Mouse (Mus musculus) forebrain, embryonic 11.5 days (tissue): Measurements from ENCODE around the gene Eif2b5. TPM values are rescaled to one million over a fixed set of nuclear protein-coding genes. Genes with fewer than 3 reads are reported as not detected.
"Not testable (repeated sequence)": the region's sequence is repeated elsewhere in the genome, so short reads cannot be mapped to it uniquely, and the experiment has no call there.

Experiments used
- ATAC-seq: fragments of 200-750 bp; cut with Nextera tagmentation; replicated peaks from 2 replicates; pipeline ENCODE4 v1.8.0; 2017; ENCODE audit warnings: moderate TSS enrichment; ENCODE audit not compliant: low FRiP score
- DNase-seq: peaks from one replicate; pipeline ENCODE4 v3.0.0-alpha.2; 2017; ENCODE audit warnings: low spot score
- H3K27ac ChIP-seq: fragments of 300-500 bp; sonication (generic); 2 replicates; pipeline ENCODE4 v1.5.1; 2014; ENCODE audit warnings: low read depth, low read length
- H3K27me3 ChIP-seq: fragments of 300-500 bp; sonication (generic); 2 replicates; pipeline ENCODE4 v1.6.1; 2014; ENCODE audit warnings: mild to moderate bottlenecking, low read length, mixed read lengths; ENCODE audit not compliant: control insufficient read depth, insufficient read depth
- H3K36me3 ChIP-seq: fragments of 300-500 bp; sonication (generic); 2 replicates; pipeline ENCODE4 v1.6.1; 2014; ENCODE audit warnings: mild to moderate bottlenecking, low read length, moderate library complexity, mixed read lengths; ENCODE audit not compliant: control insufficient read depth, insufficient read depth
- H3K4me1 ChIP-seq: fragments of 300-500 bp; sonication (generic); replicated peaks from 2 replicates; pipeline ENCODE4 v1.6.1; 2014; ENCODE audit warnings: low read length, mixed read lengths; ENCODE audit not compliant: control insufficient read depth, insufficient read depth
- H3K4me2 ChIP-seq: fragments of 300-500 bp; sonication (generic); 2 replicates; pipeline ENCODE4 v1.6.1; 2014; ENCODE audit warnings: low read depth, mild to moderate bottlenecking, low read length, moderate library complexity, mixed read lengths; ENCODE audit not compliant: severe bottlenecking
- H3K4me3 ChIP-seq: fragments of 300-500 bp; sonication (generic); 2 replicates; pipeline ENCODE4 v1.5.1; 2014; ENCODE audit warnings: low read depth, low read length
- H3K9ac ChIP-seq: fragments of 300-500 bp; sonication (generic); 2 replicates; pipeline ENCODE4 v1.6.1; 2014; ENCODE audit warnings: low read length
- H3K9me3 ChIP-seq: fragments of 300-500 bp; sonication (generic); 2 replicates; pipeline ENCODE4 v1.6.1; 2016; ENCODE audit warnings: low read length, mixed read lengths; ENCODE audit not compliant: control insufficient read depth
- WGBS: fragments of 180-500 bp; shearing (Covaris S2); extraction: QIAGEN DNeasy Blood & Tissue Kit; methylation state at CpG from one replicate; pipeline ENCODE4 v1.1.7; 2014; 5-methylcytosine and 5-hydroxymethylcytosine counted together
- polyA plus RNA-seq: library from polyadenylated mRNA; unstranded; fragments of >200 nt; fragmentation: Nextera tagmentation; extraction: Ambion mirVana; gene quantifications from 2 replicates; pipeline ENCODE4 v1.2.1, GENCODE M21; 2014

The Eif2b5 gene
- polyA plus RNA-seq, 1 experiment from 2014 or later, result 138 TPM

DNA sequence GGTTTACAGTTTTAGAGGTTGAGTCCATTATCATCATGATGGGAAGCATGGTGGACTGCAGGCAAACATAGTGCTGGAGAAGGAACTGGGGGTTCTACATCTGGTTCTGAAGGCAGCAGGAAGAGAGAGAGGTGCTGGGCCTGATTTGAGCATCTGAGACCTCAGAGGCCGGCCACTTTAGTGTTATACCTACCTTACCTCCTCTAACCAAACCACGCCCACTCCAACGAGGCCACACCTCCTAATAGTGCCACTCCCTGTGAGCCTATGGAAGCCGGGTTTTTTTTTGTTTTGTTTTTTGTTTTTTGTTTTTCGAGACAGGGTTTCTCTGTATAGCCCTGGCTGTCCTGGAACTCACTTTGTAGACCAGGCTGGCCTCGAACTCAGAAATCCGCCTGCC is 14.9 kb upstream of the Eif2b5 start:
- H3K4me1 ChIP-seq, H3K4me3 ChIP-seq, H3K27me3 ChIP-seq, H3K9me3 ChIP-seq, H3K36me3 ChIP-seq, H3K27ac ChIP-seq, H3K9ac ChIP-seq, H3K4me2 ChIP-seq, DNase-seq, ATAC-seq: not testable (repeated sequence)
- 94% methylated on average over 6 of the region's 7 CpGs for WGBS

- 53% methylated on average over 4 of the region's 4 CpGs for WGBS
- ATAC-seq, result no peak
Observed at GRCm38 (mm10) chr16:20485061-20485460, 13.6 kb upstream of the Eif2b5 start.

GRCm38 (mm10) chr16:20486048-20486447 is 12.6 kb upstream of the Eif2b5 start:
- H3K9me3 ChIP-seq, result no peaks in the 10 kb centered on the region
- no peak overlapping the region for H3K27ac ChIP-seq
- H3K4me2 ChIP-seq, result no peak overlapping the region
- no peak for DNase-seq
- no peaks in the 10 kb centered on the region for H3K4me1 ChIP-seq
- H3K4me3 ChIP-seq, result no peak overlapping the region
- H3K27me3 ChIP-seq, result no peaks in the 10 kb centered on the region
- H3K9ac ChIP-seq, result no peak overlapping the region
- H3K36me3 ChIP-seq, result no peaks in the 10 kb centered on the region
- ATAC-seq, result no peak
- WGBS, result 60% methylated on average over 3 of the region's 3 CpGs

More at GRCm38 (mm10) chr16:20485061-20485460, 13.6 kb upstream of the Eif2b5 start:
- Histone ChIP-seq H3K4me3 (no peak overlapping the region), H3K36me3 (no peaks in the 10 kb centered on the region), H3K9me3 (no peaks in the 10 kb centered on the region), H3K27ac (no peak overlapping the region), H3K9ac (no peak overlapping the region), H3K4me1 (no peaks in the 10 kb centered on the region), H3K4me2 (no peak overlapping the region), H3K27me3 (no peaks in the 10 kb centered on the region)
- no peak for DNase-seq

GRCm38 (mm10) chr16:20488151-20488550 is 10.5 kb upstream of the Eif2b5 start:
- H3K27me3 ChIP-seq, result no peaks in the 10 kb centered on the region
- no peak overlapping the region for H3K4me2 ChIP-seq
- ATAC-seq (no peak), DNase-seq (no peak)
- no peak overlapping the region for H3K9ac ChIP-seq
- 92% methylated on average over 1 of the region's 1 CpGs for WGBS
- H3K27ac ChIP-seq, result no peak overlapping the region
- H3K36me3 ChIP-seq, result no peaks in the 10 kb centered on the region
- H3K4me3 ChIP-seq, result no peak overlapping the region
- no peaks in the 10 kb centered on the region for H3K4me1 ChIP-seq
- H3K9me3 ChIP-seq, result no peaks in the 10 kb centered on the region

GRCm38 (mm10) chr16:20488751-20489150 is 9.9 kb upstream of the Eif2b5 start:
- DNase-seq, H3K4me1 ChIP-seq, H3K27ac ChIP-seq, H3K9me3 ChIP-seq, H3K4me2 ChIP-seq, H3K4me3 ChIP-seq, H3K27me3 ChIP-seq, H3K9ac ChIP-seq, ATAC-seq, H3K36me3 ChIP-seq: not testable (repeated sequence)
- WGBS, result 83% methylated on average over 9 of the region's 9 CpGs

- 86% methylated on average over 2 of the region's 2 CpGs for WGBS
- Histone ChIP-seq H3K27ac (no peak overlapping the region), H3K9me3 (no peaks in the 10 kb centered on the region), H3K27me3 (no peaks in the 10 kb centered on the region), H3K4me3 (no peak overlapping the region), H3K36me3 (no peaks in the 10 kb centered on the region), H3K9ac (no peak overlapping the region), H3K4me2 (no peak overlapping the region), H3K4me1 (no peaks in the 10 kb centered on the region)
- DNase-seq, result no peak
- no peak for ATAC-seq
Observed at GRCm38 (mm10) chr16:20489233-20489632, 9.4 kb upstream of the Eif2b5 start.

GRCm38 (mm10) chr16:20490581-20490980 is 8.0 kb upstream of the Eif2b5 start:
- H3K4me1 ChIP-seq, result no peaks in the 10 kb centered on the region
- ATAC-seq, result no peak
- H3K9me3 ChIP-seq, result no peaks in the 10 kb centered on the region
- no peak overlapping the region for H3K4me2 ChIP-seq
- no peaks in the 10 kb centered on the region for H3K36me3 ChIP-seq
- no peak overlapping the region for H3K27ac ChIP-seq
- DNase-seq, result no peak
- no peak overlapping the region for H3K9ac ChIP-seq
- H3K4me3 ChIP-seq, result no peak overlapping the region
- H3K27me3 ChIP-seq, result no peaks in the 10 kb centered on the region
- WGBS, result 51% methylated on average over 2 of the region's 2 CpGs

DNA sequence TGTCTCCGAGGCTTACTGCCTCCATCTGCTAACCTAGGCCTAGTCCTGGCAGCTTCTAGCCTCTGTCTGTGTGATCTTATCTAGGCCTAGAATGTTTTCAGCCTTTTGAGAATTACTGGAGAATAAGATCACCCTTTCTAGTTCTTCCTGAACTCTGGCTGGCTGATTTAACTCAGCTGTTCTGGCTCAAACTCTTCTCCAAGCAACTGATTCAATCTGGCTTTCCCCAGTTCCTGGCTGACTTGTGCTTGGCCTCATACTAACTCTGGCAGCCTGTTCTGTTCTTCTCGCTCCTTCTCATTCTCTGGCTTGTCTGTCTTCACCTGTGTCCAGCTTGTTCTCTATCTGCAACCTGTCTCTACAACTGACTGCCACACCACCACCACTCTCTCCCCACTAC is 7.3 kb upstream of the Eif2b5 start:
- no peaks in the 10 kb centered on the region for H3K36me3 ChIP-seq
- ATAC-seq (no peak), DNase-seq (no peak)
- H3K9me3 ChIP-seq, result no peaks in the 10 kb centered on the region
- no peaks in the 10 kb centered on the region for H3K27me3 ChIP-seq
- H3K4me3 ChIP-seq, result no peak overlapping the region
- H3K27ac ChIP-seq, result no peak overlapping the region
- H3K9ac ChIP-seq, result no peak overlapping the region
- WGBS, result 87% methylated on average over 2 of the region's 2 CpGs
- H3K4me2 ChIP-seq, result no peak overlapping the region
- no peaks in the 10 kb centered on the region for H3K4me1 ChIP-seq

DNA sequence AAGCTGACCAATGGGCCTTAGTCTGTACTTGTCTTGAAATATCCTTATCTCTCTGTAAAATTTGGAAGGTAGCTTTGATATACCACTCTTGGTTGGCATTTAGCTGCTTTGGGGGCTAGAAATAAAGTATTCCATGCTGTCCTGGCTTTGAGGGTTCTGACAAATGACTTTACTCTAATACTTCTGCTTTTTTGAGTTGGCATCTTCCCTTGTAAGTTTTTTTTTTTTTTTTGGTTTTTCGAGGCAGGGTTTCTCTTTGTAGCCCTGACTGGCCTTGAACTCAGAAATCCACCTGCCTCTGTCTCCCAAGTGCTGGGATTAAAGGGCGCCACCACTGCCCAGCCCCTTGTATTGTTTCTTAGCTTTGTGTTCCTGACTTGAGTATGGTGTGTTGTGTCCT is 5.2 kb upstream of the Eif2b5 start:
- ATAC-seq, result no peak
- no peak overlapping the region for H3K9ac ChIP-seq
- no peak for DNase-seq
- no peak overlapping the region for H3K27ac ChIP-seq
- H3K4me2 ChIP-seq, result no peak overlapping the region
- peaks cover 2% of the 10 kb centered on the region; the same call in 1 of the 2 replicates for H3K4me1 ChIP-seq
- 72% methylated on average over 2 of the region's 2 CpGs for WGBS
- no peaks in the 10 kb centered on the region for H3K36me3 ChIP-seq
- no peaks in the 10 kb centered on the region; the same call in 1 of the 2 replicates for H3K27me3 ChIP-seq
- no peaks in the 10 kb centered on the region for H3K9me3 ChIP-seq
- no peak overlapping the region for H3K4me3 ChIP-seq
